Mouse (Mus musculus) stomach, embryonic 15.5 days (tissue): ENCODE data around the gene Kif16b. TPM values are rescaled to one million over a fixed set of nuclear protein-coding genes. Genes with fewer than 3 reads are reported as not detected.
"Not testable (repeated sequence)": the region's sequence is repeated elsewhere in the genome, so short reads cannot be mapped to it uniquely, and the experiment has no call there.

Experiments used
- ATAC-seq: fragments of 200-750 bp; cut with Nextera tagmentation; 2 replicates; pipeline ENCODE4 v1.8.0; 2017; ENCODE audit warnings: low read depth, moderate number of reproducible peaks, moderate TSS enrichment; ENCODE audit not compliant: insufficient read depth, low FRiP score
- H3K27ac ChIP-seq: fragments of 300-500 bp; sonication (generic); 2 replicates; pipeline ENCODE4 v1.5.1; 2015; ENCODE audit warnings: mild to moderate bottlenecking, inconsistent platforms
- H3K27me3 ChIP-seq: fragments of 300-500 bp; sonication (generic); replicated peaks from 2 replicates; pipeline ENCODE4 v1.6.1; 2015; ENCODE audit warnings: inconsistent platforms
- H3K36me3 ChIP-seq: fragments of 300-500 bp; sonication (generic); 2 replicates; pipeline ENCODE4 v1.6.1; 2015; ENCODE audit warnings: inconsistent platforms
- H3K4me1 ChIP-seq: fragments of 300-500 bp; sonication (generic); 2 replicates; pipeline ENCODE4 v1.6.1; 2015; ENCODE audit warnings: inconsistent platforms
- H3K4me2 ChIP-seq: fragments of 300-500 bp; sonication (generic); 2 replicates; pipeline ENCODE4 v1.6.1; 2015; ENCODE audit warnings: mild to moderate bottlenecking, inconsistent platforms
- H3K4me3 ChIP-seq: fragments of 300-500 bp; sonication (generic); replicated peaks from 2 replicates; pipeline ENCODE4 v1.5.1; 2015; ENCODE audit warnings: inconsistent platforms
- H3K9ac ChIP-seq: fragments of 300-500 bp; sonication (generic); 2 replicates; pipeline ENCODE4 v1.6.1; 2015; ENCODE audit warnings: inconsistent platforms
- H3K9me3 ChIP-seq: fragments of 300-500 bp; sonication (generic); 2 replicates; pipeline ENCODE4 v1.6.1; 2016; ENCODE audit warnings: inconsistent platforms
- WGBS: fragments of 180-500 bp; shearing (Covaris S2); methylation state at CpG from one replicate; pipeline ENCODE4 v1.1.7; 2015; 5-methylcytosine and 5-hydroxymethylcytosine counted together
- polyA plus RNA-seq: library from polyadenylated mRNA; unstranded; fragments of >200 nt; fragmentation: Nextera tagmentation; extraction: Ambion mirVana; gene quantifications from 2 replicates; pipeline ENCODE4 v1.2.1, GENCODE M21; 2015

Gene Kif16b
- polyA plus RNA-seq, 1 experiment from 2014 or later = 12.5 TPM

DNA sequence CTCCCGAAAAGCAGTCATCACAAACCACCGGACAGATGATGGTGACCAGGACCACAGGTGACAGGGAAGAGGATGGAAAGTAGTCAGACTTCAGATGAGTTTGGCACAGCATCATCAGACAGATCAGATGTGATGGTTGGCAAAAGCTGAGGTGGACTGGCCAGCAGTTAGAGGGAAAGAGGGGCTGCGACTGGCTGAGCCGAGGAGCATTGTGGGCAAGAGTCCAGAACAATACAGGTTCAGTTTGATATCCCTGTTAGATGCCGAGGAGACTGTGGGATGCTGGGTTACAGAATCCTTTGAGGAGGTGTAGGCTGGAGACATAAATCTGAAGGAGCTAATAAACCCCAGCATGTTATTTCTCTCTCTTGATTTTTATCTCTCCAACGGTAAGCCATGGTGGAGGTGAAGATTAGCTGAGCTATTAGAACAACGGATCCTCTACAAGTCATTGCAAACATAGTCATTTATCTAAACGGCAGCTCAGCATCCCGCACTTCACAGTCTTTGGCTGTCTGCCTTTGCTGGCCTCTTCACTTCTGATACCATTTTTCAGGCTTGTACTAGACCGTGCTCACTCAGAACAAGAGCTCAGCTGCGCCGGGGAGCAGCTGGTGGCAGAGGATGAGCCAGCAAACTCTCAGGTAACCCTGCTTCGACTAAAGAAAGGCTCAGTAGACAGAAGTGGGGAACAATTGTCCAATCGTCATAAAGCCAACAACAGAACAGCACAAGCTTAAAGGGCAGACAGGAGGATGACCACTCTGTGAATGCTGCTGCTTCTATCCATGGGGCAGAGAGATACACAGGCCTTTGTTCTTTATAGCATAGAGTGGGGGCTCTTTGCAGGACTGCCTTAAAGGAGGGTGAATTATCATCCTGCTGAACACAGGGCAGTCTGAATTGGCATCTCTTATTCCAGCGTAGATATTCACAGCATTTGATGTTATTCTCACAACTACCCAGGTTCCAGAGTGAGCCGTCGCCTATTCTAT, 304.9 kb downstream of the Kif16b start:
- Histone ChIP-seq H3K9me3 (no peaks in the 10 kb centered on the region), H3K4me2 (no peak overlapping the region), H3K9ac (no peak overlapping the region), H3K27ac (no peak overlapping the region), H3K27me3 (no peaks in the 10 kb centered on the region), H3K4me1 (no peaks in the 10 kb centered on the region), H3K36me3 (no peaks in the 10 kb centered on the region), H3K4me3 (no peak overlapping the region)
- WGBS = 56% methylated on average over 17 of the region's 17 CpGs
- ATAC-seq = no peak

DNA sequence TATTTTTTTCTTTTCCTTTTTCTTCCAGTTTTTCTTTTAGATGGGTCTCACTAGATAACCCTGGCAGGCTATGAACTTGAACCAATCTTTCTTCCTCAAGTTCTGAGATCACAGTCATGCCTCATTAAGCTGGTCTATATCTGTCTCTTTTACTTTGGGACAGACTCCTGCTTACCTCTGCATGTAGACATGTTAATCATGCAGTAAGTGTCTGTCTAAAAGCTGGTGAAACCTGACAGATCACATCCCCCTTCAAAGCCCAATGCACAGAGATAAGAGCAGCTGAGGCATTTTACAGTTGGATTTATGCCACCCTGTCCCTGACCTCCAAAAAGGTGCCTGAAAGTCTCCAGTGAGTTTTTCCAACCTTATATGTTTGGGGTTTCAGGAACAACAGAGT, 310.4 kb downstream of the Kif16b start:
- no peak for ATAC-seq
- Histone ChIP-seq H3K4me2 (no peak overlapping the region), H3K9ac (no peak overlapping the region), H3K4me1 (no peaks in the 10 kb centered on the region), H3K36me3 (no peaks in the 10 kb centered on the region), H3K27me3 (no peaks in the 10 kb centered on the region), H3K9me3 (no peaks in the 10 kb centered on the region), H3K27ac (no peak overlapping the region), H3K4me3 (no peak overlapping the region)

DNA sequence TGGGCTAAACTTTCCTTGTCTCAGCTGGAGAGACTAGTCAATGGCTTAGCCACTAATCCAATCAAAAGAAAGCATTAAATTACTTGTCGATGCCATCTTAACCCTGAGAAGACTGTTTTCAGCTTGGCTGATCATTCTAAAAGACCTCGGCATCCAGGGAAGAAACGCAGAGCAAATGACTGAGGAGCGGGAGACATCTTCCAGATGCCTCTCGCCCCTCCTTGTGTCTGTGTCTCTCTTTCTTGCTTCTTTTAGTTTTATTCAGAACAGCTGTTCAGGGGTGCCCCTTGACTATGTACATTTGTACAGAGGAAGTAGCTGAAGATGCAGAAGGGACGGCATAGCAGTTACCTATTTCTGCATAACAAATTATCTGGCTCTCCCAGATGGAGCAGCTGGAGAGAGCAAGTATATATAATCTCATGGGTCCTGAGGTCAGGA, 311.0 kb downstream of the Kif16b start:
- H3K27ac ChIP-seq = no peak overlapping the region
- no peak overlapping the region for H3K4me2 ChIP-seq
- H3K4me1 ChIP-seq = no peaks in the 10 kb centered on the region
- H3K4me3 ChIP-seq = no peak overlapping the region
- no peaks in the 10 kb centered on the region for H3K27me3 ChIP-seq
- ATAC-seq = no peak
- H3K36me3 ChIP-seq = no peaks in the 10 kb centered on the region
- 38% methylated on average over 6 of the region's 6 CpGs for WGBS
- no peaks in the 10 kb centered on the region for H3K9me3 ChIP-seq
- no peak overlapping the region for H3K9ac ChIP-seq

GRCm38 (mm10) chr2:142589403-142590283, 311.7 kb downstream of the Kif16b start:
- H3K4me2 ChIP-seq = no peak overlapping the region
- WGBS = 72% methylated on average over 14 of the region's 14 CpGs
- H3K9ac ChIP-seq = no peak overlapping the region
- no peaks in the 10 kb centered on the region for H3K9me3 ChIP-seq
- ATAC-seq = no peak
- H3K4me3 ChIP-seq = no peak overlapping the region
- no peaks in the 10 kb centered on the region for H3K4me1 ChIP-seq
- H3K27ac ChIP-seq = no peak overlapping the region
- H3K27me3 ChIP-seq = no peaks in the 10 kb centered on the region
- H3K36me3 ChIP-seq = no peaks in the 10 kb centered on the region

DNA sequence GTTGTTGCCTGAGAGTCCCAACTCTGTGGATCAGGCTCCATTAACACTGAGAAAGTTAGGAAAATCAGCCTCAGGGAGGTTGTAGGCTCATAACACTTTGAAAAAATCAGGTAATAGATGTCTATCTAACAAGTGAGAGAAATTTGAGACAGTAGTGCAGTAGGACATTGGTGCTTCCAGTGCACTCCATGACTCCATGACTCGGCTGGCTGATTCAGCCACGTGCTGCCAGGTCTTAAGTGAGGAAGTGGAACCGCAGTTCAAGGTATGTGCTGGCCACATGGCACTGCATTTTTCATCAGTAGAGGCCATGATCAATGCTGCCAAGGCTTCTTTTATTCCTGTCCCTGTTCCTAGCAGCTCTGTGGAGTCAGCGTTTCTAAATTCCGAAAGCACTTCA, 315.5 kb downstream of the Kif16b start:
- Histone ChIP-seq H3K9me3 (no peaks in the 10 kb centered on the region), H3K9ac (no peak overlapping the region), H3K27me3 (no peaks in the 10 kb centered on the region), H3K36me3 (no peaks in the 10 kb centered on the region), H3K27ac (no peak overlapping the region), H3K4me1 (no peaks in the 10 kb centered on the region), H3K4me3 (no peak overlapping the region), H3K4me2 (no peak overlapping the region)
- no peak for ATAC-seq
- 80% methylated on average over 5 of the region's 5 CpGs for WGBS

DNA sequence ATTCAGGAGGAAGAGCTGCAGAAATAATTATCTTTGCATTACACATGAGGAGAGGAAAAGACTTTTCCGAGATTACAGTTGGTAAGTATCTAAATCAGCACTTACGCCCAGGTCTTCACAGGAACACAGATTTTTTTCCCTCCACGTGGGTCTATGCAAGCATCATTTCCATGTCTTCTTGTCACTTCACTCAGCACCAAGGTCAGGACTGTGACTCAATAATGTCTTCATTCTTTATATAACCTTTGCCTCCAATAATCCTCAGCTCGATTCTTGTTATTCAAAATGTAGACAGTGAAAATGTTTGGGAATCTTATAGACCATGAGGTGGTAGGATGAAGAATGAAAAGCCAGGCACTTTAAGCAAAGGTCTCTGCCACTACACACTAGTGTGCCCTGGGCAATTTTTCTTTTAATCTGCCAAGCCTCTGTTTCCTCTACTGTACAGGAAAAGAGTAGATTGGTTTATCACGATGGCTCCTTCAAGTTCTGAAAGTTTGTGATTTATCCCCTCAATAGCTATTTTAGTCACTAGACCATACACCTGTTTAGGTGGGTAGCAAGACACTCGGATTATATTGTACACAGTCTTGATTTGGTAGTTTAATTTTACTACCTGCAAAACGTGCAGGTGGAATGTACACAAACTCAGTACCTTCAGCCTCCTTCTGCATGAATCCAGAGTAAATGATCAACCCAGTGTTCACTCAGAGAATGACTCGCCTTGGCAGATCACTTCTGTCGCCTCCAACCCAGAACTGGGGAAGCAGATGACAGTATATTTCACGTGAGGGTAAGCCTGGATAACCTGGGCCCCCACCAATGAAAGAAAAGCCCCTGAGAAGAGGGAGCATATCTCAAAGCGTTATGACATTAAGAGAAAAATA, 316.2 kb downstream of the Kif16b start:
- Histone ChIP-seq H3K9me3 (no peaks in the 10 kb centered on the region), H3K36me3 (no peaks in the 10 kb centered on the region), H3K4me2 (no peak overlapping the region), H3K4me1 (no peaks in the 10 kb centered on the region), H3K9ac (no peak overlapping the region), H3K27me3 (no peaks in the 10 kb centered on the region), H3K4me3 (no peak overlapping the region), H3K27ac (no peak overlapping the region)
- ATAC-seq = no peak
- 64% methylated on average over 11 of the region's 11 CpGs for whole genome bisulfite sequencing

DNA sequence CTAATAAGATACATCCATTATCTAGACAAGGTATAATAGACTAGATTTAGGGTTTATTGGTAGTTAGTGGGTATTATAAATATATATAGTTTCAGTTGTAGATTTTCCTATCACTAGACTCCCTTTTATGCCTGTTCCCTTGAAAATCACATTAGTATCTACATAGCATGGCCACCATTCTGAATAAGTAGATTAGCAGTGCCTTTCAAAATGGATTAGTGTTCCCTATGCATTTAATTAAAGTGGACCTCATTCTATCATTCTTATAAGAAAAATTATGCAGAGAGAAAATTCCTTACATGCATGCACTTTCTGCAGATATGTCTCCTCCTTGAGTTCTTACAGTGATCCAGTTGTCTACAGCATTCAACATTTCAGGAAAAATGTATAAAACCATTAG, 320.9 kb downstream of the Kif16b start:
- Histone ChIP-seq H3K4me1 (no peaks in the 10 kb centered on the region), H3K27ac (no peak overlapping the region), H3K27me3 (no peaks in the 10 kb centered on the region), H3K9ac (no peak overlapping the region), H3K4me3 (no peak overlapping the region), H3K36me3 (no peaks in the 10 kb centered on the region), H3K9me3 (no peaks in the 10 kb centered on the region), H3K4me2 (no peak overlapping the region)
- ATAC-seq = no peak

DNA sequence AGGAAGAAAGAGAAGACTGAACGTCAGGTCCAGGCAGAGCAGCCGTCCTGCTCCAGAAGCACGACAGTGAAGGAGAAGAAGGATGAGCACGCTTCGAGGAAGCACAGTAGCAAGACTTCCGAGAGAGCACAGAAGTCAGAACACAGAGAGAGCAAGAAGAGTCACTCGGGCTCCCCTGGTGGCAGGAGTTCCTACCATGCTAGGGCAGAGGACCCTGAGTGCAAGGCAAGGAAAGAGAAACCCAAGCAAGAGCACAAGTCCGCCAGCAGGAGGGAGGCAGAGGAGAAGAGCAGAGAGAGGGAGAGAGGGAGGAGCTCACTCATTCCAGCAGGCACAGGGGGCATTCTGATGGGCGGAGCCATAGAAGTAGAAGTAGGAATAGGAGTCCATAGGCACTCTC, 323.9 kb downstream of the Kif16b start:
- H3K4me3 ChIP-seq, H3K9me3 ChIP-seq, H3K4me2 ChIP-seq, H3K4me1 ChIP-seq, H3K9ac ChIP-seq, ATAC-seq, H3K27me3 ChIP-seq, H3K27ac ChIP-seq, H3K36me3 ChIP-seq: not testable (repeated sequence)
- 65% methylated on average over 9 of the region's 9 CpGs for WGBS

DNA sequence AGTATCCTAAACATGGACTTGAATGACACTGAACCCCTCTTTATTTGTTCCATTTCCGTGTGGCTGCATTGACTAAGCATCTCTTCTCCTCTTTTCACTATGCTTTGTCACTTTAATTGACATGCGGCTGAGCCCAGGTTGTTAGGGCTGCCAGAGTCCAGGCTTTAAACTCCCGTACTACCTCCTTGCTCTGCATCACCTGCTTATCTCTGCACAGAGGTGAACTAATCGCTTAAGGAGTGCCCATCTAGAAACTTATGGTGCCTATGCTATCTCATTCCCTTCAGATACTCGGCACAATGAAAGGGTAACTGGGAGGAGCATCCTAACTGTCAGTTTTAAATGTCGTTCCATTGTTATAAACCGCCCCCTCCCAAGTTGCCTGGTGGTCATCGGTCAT, 331.6 kb downstream of the Kif16b start:
- H3K27me3 ChIP-seq = no peaks in the 10 kb centered on the region
- no peaks in the 10 kb centered on the region for H3K36me3 ChIP-seq
- H3K9ac ChIP-seq = no peak overlapping the region
- no peak overlapping the region for H3K27ac ChIP-seq
- H3K9me3 ChIP-seq = no peaks in the 10 kb centered on the region
- ATAC-seq = no peak
- H3K4me2 ChIP-seq = no peak overlapping the region
- no peak overlapping the region for H3K4me3 ChIP-seq
- WGBS = 70% methylated on average over 8 of the region's 8 CpGs
- H3K4me1 ChIP-seq = no peaks in the 10 kb centered on the region
